Mouse (Mus musculus) gastrocnemius, adult 18-20 months (tissue): Measurements from ENCODE around the gene Stpg4. TPM values are rescaled to one million over a fixed set of nuclear protein-coding genes. Genes with fewer than 3 reads are reported as not detected.

Experiments used
- DNase-seq: peaks from one replicate; pipeline ENCODE4 v3.0.0; 2021; ENCODE audit warnings: low spot score
- total RNA-seq, 2 experiments: library from RNA; stranded (reverse); gene quantifications; 2 replicates each; pipeline ENCODE4 v1.2.3; 2021

The Stpg4 gene
- total RNA-seq, 2 experiments from 2014 or later = not detected

GRCm38 (mm10) chr17:87351241-87352105 is 76.1 kb downstream of the Stpg4 start:
- peak; percentile 90 for DNase-seq

DNA sequence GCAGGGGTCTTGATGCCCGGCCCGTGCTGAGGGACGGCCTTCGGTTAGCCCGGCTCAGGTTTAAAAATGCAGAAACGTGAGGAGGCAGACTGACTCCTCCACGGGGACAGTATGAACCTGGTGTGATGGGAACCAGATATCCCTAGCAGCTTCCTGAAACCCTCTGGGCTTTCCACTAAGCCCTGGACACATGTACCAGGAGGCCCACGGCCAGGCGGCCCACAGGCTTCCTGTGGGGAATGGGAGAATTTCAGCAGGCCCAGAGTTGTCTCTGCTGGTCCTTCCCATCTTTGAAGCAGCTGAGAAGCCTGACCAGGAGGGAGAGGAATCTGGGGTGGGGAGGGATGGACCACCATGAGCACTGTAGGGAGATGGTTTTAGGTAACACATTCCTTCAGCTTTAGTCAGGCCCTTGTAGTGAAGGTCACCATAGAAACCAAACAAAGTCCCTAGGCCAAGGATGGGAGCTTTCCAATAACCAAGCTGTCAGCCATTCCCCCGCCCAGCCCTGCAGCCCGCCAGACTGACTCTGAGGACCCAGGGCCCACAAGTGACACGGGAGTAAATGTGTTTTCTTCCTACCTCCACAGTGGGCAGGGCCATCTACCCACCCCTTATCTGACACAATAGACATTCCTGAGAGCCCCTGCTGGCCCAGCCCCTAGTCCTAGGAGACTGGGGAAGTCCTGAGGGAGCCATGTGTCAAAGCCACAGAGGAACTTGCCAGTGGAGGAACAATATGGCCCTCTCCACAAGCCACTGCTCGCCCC is 76.9 kb downstream of the Stpg4 start:
- DNase-seq = peak; percentile 82

DNA sequence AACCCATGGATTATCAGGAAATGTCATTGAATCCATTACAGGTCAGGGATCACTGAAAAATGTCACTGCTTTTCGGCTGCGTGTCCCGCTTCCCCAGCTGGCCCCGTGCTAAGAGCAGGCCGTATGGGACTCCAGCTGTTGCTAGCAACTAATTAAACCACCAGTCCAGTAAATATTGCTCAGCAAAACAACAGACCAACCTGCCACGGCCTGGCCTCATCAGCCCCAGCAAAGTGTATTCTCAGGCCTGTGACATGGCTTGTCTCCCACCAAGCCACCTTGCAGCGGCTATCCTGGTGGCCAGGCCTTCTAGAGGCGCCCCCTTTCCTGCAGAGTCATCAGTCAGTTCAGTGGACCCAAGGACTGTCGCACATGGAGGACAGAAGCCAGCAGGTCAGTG is 78.0 kb downstream of the Stpg4 start:
- no peak for DNase-seq

- DNase-seq = no peak
Observed at GRCm38 (mm10) chr17:87349069-87349468, 78.5 kb downstream of the Stpg4 start.

DNA sequence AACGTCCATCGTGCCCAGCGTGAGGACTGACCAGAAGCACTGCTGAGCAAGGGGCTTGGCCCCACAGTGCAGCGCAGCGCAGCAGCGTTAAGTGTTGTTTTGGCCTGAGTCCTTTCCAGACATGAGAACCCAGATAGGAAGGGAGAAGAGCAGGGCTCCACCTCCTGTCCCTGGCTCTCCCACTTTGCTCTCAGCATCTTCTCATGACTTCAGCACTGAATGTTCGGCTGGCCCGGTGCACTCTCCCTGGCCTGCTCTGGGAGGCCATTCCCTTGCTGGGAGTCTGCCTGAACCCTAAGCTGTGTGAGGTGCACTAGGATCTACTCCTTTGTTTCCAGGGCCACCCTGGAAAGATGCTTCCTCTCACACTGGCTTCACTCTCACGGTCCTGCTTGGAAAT is 79.2 kb downstream of the Stpg4 start:
- DNase-seq = no peak

DNA sequence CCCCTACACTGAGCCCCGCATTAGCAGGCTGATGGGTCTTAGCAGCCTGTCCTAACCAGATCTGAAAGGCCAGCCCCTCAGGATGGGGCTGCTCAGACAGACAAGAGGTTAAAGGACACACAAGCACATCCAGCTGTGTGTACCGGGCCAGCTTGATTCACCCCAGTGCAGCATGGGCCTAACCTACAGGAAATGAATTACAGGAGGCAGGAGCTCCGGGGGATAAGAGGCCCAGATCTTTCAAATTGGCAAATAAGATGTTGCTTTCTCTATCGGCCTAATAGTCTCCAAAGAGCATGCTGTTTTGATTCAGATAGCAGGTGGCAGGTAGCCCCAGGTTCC is 82.3 kb downstream of the Stpg4 start:
- no peak for DNase-seq

- DNase-seq = peak; percentile 56
Observed at GRCm38 (mm10) chr17:87344441-87345251, 82.9 kb downstream of the Stpg4 start.

- DNase-seq = peak; percentile 71
Observed at GRCm38 (mm10) chr17:87343060-87343703, 84.4 kb downstream of the Stpg4 start.

Other genes starting within 250 kb of the Stpg4 start
- 10 to 100 TPM; 20.9 to 27.6 TPM for gene Mcfd2, start 161.8 kb downstream of the Stpg4 start, total RNA-seq
- gene Ttc7, start 144.9 kb downstream of the Stpg4 start, total RNA-seq = 10 to 100 TPM in 1 of 2 experiments, 1 to 10 TPM in 1; 8.6 to 10.6 TPM
- 100 to 1,000 TPM; 180 to 209 TPM for gene Calm2, start 19.2 kb upstream of the Stpg4 start, total RNA-seq
- gene Epcam, start 208.2 kb upstream of the Stpg4 start, total RNA-seq = not detected
- gene Msh2, start 244.6 kb upstream of the Stpg4 start, total RNA-seq = 10 to 100 TPM; 10.4 to 13.9 TPM